Mouse (Mus musculus) ES-E14 (cell line): Measurements from ENCODE around the gene Plpp2.

Experiments
- CHD2 ChIP-seq: IDR thresholded peaks from 2 replicates; pipeline ENCODE4 v1.6.1; 2014; ENCODE audit warnings: mild to moderate bottlenecking, low read depth, low read length, inconsistent platforms
- HCFC1 ChIP-seq: IDR thresholded peaks from 2 replicates; pipeline ENCODE4 v1.6.1; 2012; ENCODE audit warnings: low read length, inconsistent platforms, borderline replicate concordance; ENCODE audit not compliant: insufficient read depth
- ZC3H11A ChIP-seq: IDR thresholded peaks from 2 replicates; pipeline ENCODE4 v1.6.1; 2012; ENCODE audit warnings: low read depth, mild to moderate bottlenecking, inconsistent platforms, low read length, borderline replicate concordance
- ZNF384 ChIP-seq: IDR thresholded peaks from 2 replicates; pipeline ENCODE4 v1.6.1; 2012; ENCODE audit warnings: low read depth, low read length, inconsistent platforms

GRCm38 (mm10) chr10:79573611-79574010, 40.0 kb upstream of the Plpp2 start:
- TF ChIP-seq HCFC1 (no peak), ZNF384 (no peak), CHD2 (no peak), ZC3H11A (no peak)
